Mouse (Mus musculus) heart, adult 18-20 months (tissue): Measurements from ENCODE around the gene Nusap1. TPM values are rescaled to one million over a fixed set of nuclear protein-coding genes. Genes with fewer than 3 reads are reported as not detected.
"Not testable (repeated sequence)": the region's sequence is repeated elsewhere in the genome, so short reads cannot be mapped to it uniquely, and the experiment has no call there.

ENCODE experiments used
- DNase-seq, 2 experiments: peaks; one replicate each; pipeline ENCODE4 v3.0.0; 2021 to 2022; ENCODE audit warnings: mixed read lengths in 1 of 2
- long read RNA-seq, 2 experiments: library from polyadenylated mRNA; stranded (forward); transcript quantifications; one replicate each; pipeline ENCODE4 v2.0.0; 2021
- total RNA-seq, 2 experiments: library from RNA; stranded (reverse); gene quantifications; 2 replicates each; pipeline ENCODE4 v1.2.3; 2021

Gene Nusap1
- total RNA-seq = 1 to 10 TPM in 1 of 2 experiments, under 1 TPM in 1; 0.95 to 1.2 TPM
- long read RNA-seq, experiment 1, partial matches to known transcripts = 0 of 2 reads
- long read RNA-seq, experiment 1, other reads (novel, unspliced or antisense) = 0 of 2 reads
- long read RNA-seq, experiment 2 = 0 reads

- DNase-seq = peak; percentile 95 to 97
These were observed at the start of gene Nusap1, which contains the start of gene Oip5 for GRCm38 (mm10) chr2:119618199-119618982. Gene Nusap1 (plus strand): TSS chr2:119618298. Gene Oip5 (minus strand): TSS chr2:119618469.

- DNase-seq = no peak
These were observed 45.6 kb upstream of the Nusap1 start for GRCm38 (mm10) chr2:119572471-119572870.

- no peak for DNase-seq
These were observed 36.5 kb upstream of the Nusap1 start for GRCm38 (mm10) chr2:119581571-119581970.

- no peak for DNase-seq
These were observed 34.7 kb upstream of the Nusap1 start for GRCm38 (mm10) chr2:119583439-119583838.

GRCm38 (mm10) chr2:119584282-119584681 lies 33.8 kb upstream of the Nusap1 start:
- DNase-seq = no peak

- DNase-seq = peak; percentile 47 to 77
These were observed 30.7 kb upstream of the Nusap1 start for GRCm38 (mm10) chr2:119587383-119587782.

- DNase-seq = no peak
These were observed 26.9 kb upstream of the Nusap1 start for GRCm38 (mm10) chr2:119591247-119591646.

- no peak for DNase-seq
These were observed 24.4 kb upstream of the Nusap1 start for GRCm38 (mm10) chr2:119593765-119594112.

GRCm38 (mm10) chr2:119594113-119594981 lies 23.8 kb upstream of the Nusap1 start:
- peak; percentile 99 for DNase-seq

- DNase-seq = no peak
These were observed 22.8 kb upstream of the Nusap1 start for GRCm38 (mm10) chr2:119595308-119595707.

GRCm38 (mm10) chr2:119596781-119597330 lies 21.2 kb upstream of the Nusap1 start:
- no peak for DNase-seq

- DNase-seq = no peak
These were observed 17.1 kb upstream of the Nusap1 start for GRCm38 (mm10) chr2:119601027-119601426.

GRCm38 (mm10) chr2:119601575-119601974 lies 16.5 kb upstream of the Nusap1 start:
- not testable (repeated sequence) for DNase-seq

- DNase-seq = no peak
These were observed 15.6 kb upstream of the Nusap1 start for GRCm38 (mm10) chr2:119602488-119602887.

- DNase-seq = no peak
These were observed 14.2 kb upstream of the Nusap1 start for GRCm38 (mm10) chr2:119603909-119604308.

- DNase-seq = no peak
These were observed 12.6 kb upstream of the Nusap1 start for GRCm38 (mm10) chr2:119605361-119605973.

- no peak for DNase-seq
These were observed 11.1 kb upstream of the Nusap1 start for GRCm38 (mm10) chr2:119607023-119607422.

GRCm38 (mm10) chr2:119617841-119618198 lies 278 bp upstream of the Nusap1 start:
- DNase-seq = no peak

GRCm38 (mm10) chr2:119619002-119619401 lies 904 bp downstream of the Nusap1 start:
- not testable (repeated sequence) for DNase-seq

GRCm38 (mm10) chr2:119621302-119621701 lies 3.2 kb downstream of the Nusap1 start:
- no peak for DNase-seq

GRCm38 (mm10) chr2:119636781-119637180 lies 18.7 kb downstream of the Nusap1 start:
- no peak for DNase-seq
